Mouse (Mus musculus): ENCODE measurements at regions not wholly inside any gene's neighbourhood (a gene's known extent, or its start where the extent isn't known, plus 50 kb on each side); places are given as distances from the start of the nearest gene placed in this dataset.

DNA sequence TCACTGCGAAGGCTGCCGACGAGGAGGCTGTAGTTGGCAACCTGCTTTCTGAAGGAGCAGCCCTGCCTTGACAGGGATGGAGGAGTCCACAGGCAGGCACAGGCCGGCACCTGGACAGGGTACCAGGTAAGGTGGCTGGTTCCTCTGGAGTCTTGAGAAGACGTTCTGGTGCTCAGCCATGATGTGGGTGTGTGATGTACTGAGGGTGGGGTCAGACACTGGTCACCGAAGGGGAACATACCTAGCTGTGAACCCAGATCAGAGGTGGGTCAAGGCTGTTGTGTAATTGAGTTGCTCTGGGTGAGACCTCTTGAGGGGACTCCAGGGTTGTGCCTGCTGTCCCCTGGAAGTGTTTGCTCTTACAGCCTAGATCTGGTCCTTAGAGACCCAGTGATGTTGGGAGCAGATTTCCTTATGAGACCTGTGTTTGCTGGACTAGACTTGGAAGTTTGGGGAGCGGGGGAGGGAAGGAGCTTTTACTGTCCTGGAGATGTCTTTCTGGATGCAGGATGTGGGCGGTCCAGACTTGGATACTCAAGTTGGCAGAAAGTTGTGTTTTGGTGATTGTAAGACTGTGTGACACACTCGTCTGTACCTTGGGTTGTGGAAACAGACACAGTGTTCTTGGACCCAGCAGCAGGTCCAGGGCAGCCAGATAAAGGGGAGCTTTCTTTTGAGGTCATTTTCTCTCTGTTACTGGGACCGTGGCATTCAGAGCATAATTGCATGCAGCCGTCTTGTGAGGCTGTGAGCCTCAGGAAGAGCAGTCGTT, 73.0 kb downstream of the Tex29 start:
- TF ChIP-seq CTCF (IDR thresholded peaks at IDR 0.05; ENCODE audit: low read depth, low read length) (no peak), POLR2A (IDR thresholded peaks at IDR 0.05; ENCODE audit: borderline replicate concordance, low read depth, low read length) (no peak)
